Comparison of ENCODE assay signal across 8 mouse cellular contexts in genomic region chr11:32324609-32325008, GRCm38 (mm10). TPM values are rescaled to one million over a fixed set of nuclear protein-coding genes. Genes with fewer than 3 reads are reported as not detected.
DNase-seq lines count a peak whose midpoint lies in the region; ATAC-seq lines count a peak whose summit lies in the region.

No protein-coding gene starts in this region.

- peak; percentile 75 for DNase-seq in T-cell, adult 2 months (ENCODE audit: low spot score)
- DNase-seq in cerebellum, postnatal 36 days = peak; percentile 89 to 91
- peak; percentile 86 for DNase-seq in gastrocnemius, adult 18-20 months (ENCODE audit: low spot score)
- peak; percentile 85 to 92 for DNase-seq in left cerebral cortex, adult 18-20 months (ENCODE audit: low spot score in 2 of 2)
- peak; percentile 64 for DNase-seq in retina, postnatal 7 days (ENCODE audit: low read depth, low spot score)
- peak; percentile 75 for DNase-seq in urinary bladder, adult 2 months (ENCODE audit: low spot score)

- peak overlapping the region; percentile 40 for H3K4me2 ChIP-seq in hindbrain, embryonic 16.5 days (ENCODE audit: low read length)

- H3K9ac ChIP-seq in hindbrain, embryonic 16.5 days (ENCODE audit: low read depth, low read length) = peak overlapping the region; percentile 47

- no peak overlapping the region for H3K4me3 ChIP-seq in hindbrain, embryonic 16.5 days (ENCODE audit: low read length)
- peak overlapping the region; percentile 17; the same call in 1 of the 2 replicates for H3K4me3 ChIP-seq in macrophage (ENCODE audit: inconsistent target)

- no peaks in the 10 kb centered on the region for H3K27me3 ChIP-seq in hindbrain, embryonic 16.5 days (replicated peaks; ENCODE audit: control insufficient read depth, insufficient read depth, low read length)

- H3K4me1 ChIP-seq in hindbrain, embryonic 16.5 days (ENCODE audit: control insufficient read depth, insufficient read depth, low read depth, low read length) = no peaks in the 10 kb centered on the region

- 11% methylated on average over 15 of the region's 15 CpGs for WGBS in hindbrain, embryonic 16.5 days
- WGBS in macrophage (ENCODE audit: missing documents) = 8% methylated on average over 15 of the region's 15 CpGs

- no peaks in the 10 kb centered on the region for H3K36me3 ChIP-seq in hindbrain, embryonic 16.5 days (ENCODE audit: control insufficient read depth, insufficient read depth, low read length)
- no peaks in the 10 kb centered on the region for H3K36me3 ChIP-seq in macrophage (ENCODE audit: inconsistent target)

- no peak overlapping the region for H3K27ac ChIP-seq in hindbrain, embryonic 16.5 days (ENCODE audit: low read depth, low read length)
- 0 out of 2 replicates have a peak overlapping the region, but pooled peaks have one; percentile 2 for H3K27ac ChIP-seq in macrophage

- no peaks in the 10 kb centered on the region for H3K9me3 ChIP-seq in hindbrain, embryonic 16.5 days (ENCODE audit: control insufficient read depth, low read length)

- no peaks in the 10 kb centered on the region for H3K79me2 ChIP-seq in macrophage (ENCODE audit: inconsistent target)

- ATAC-seq in hindbrain, embryonic 16.5 days = peak; percentile 89

RNA-seq across cellular contexts. Expression of gene Sh3pxd2b, which starts 23.0 kb away (rescaled TPM):
- 1 to 10 TPM; 4.2 to 4.6 TPM for total RNA-seq in gastrocnemius, adult 18-20 months (2021)
- 15.8 and 20.1 TPM in 2 replicates for polyA plus RNA-seq in hindbrain, embryonic 16.5 days (2015; fragmentation: Nextera tagmentation; extraction: Ambion mirVana)
- total RNA-seq in left cerebral cortex, adult 18-20 months (2021) = 10 to 100 TPM; 12.4 to 14.5 TPM
- 100 to 1,000 TPM in 24 of 26 experiments, 10 to 100 TPM in 2; 76.4 to 172 (median 126) TPM for total RNA-seq in macrophage (2018; cell fraction: chromatin; rRNA removed)
- 100 to 1,000 TPM in 10 of 26 experiments, 10 to 100 TPM in 16; 60.9 to 112 (median 86.5) TPM for total RNA-seq in macrophage (2018; cell fraction: cytosol; rRNA removed)
- total RNA-seq in macrophage (2018; cell fraction: nucleus; rRNA removed) = 100 to 1,000 TPM in 20 of 26 experiments, 10 to 100 TPM in 6; 86.6 to 152 (median 112) TPM
- polyA plus RNA-seq in macrophage (2018) = 55.4 to 66.8 TPM (median 59.7 TPM) in 3 replicates
- polyA plus RNA-seq in urinary bladder, adult 2 months (2012; rRNA removed) = 10.0 and 15.0 TPM in 2 replicates

RNA-seq across cellular contexts. Expression of gene Hbq1a, which starts 24.7 kb away (rescaled TPM):
- total RNA-seq in gastrocnemius, adult 18-20 months (2021) = not detected
- polyA plus RNA-seq in hindbrain, embryonic 16.5 days (2015; fragmentation: Nextera tagmentation; extraction: Ambion mirVana) = 1.6 and 2.0 TPM in 2 replicates
- 1 to 10 TPM; 1.3 to 2.5 TPM for total RNA-seq in left cerebral cortex, adult 18-20 months (2021)
- not detected for total RNA-seq in macrophage (2018; cell fraction: chromatin; rRNA removed)
- total RNA-seq in macrophage (2018; cell fraction: cytosol; rRNA removed) = not detected
- not detected for total RNA-seq in macrophage (2018; cell fraction: nucleus; rRNA removed)
- not detected in 3 replicates for polyA plus RNA-seq in macrophage (2018)
- not detected in 2 replicates for polyA plus RNA-seq in urinary bladder, adult 2 months (2012; rRNA removed)

RNA-seq across cellular contexts. Expression of gene Hba-a2, which starts 28.3 kb away (rescaled TPM):
- total RNA-seq in gastrocnemius, adult 18-20 months (2021) = 100 to 1,000 TPM; 266 to 304 TPM
- 6,688 and 8,147 TPM in 2 replicates for polyA plus RNA-seq in hindbrain, embryonic 16.5 days (2015; fragmentation: Nextera tagmentation; extraction: Ambion mirVana)
- total RNA-seq in left cerebral cortex, adult 18-20 months (2021) = 100 to 1,000 TPM; 308 to 397 TPM
- total RNA-seq in macrophage (2018; cell fraction: chromatin; rRNA removed) = not detected
- total RNA-seq in macrophage (2018; cell fraction: cytosol; rRNA removed) = under 1 TPM in 1 of 26 experiments, not detected in 25; 0.19 TPM
- total RNA-seq in macrophage (2018; cell fraction: nucleus; rRNA removed) = 1 to 10 TPM in 1 of 26 experiments, not detected in 25; 3.7 TPM
- polyA plus RNA-seq in macrophage (2018) = not detected in 3 replicates
- polyA plus RNA-seq in urinary bladder, adult 2 months (2012; rRNA removed) = 173 and 196 TPM in 2 replicates

RNA-seq across cellular contexts. Expression of gene Hbq1b, which starts 37.8 kb away (rescaled TPM):
- not detected for total RNA-seq in gastrocnemius, adult 18-20 months (2021)
- polyA plus RNA-seq in hindbrain, embryonic 16.5 days (2015; fragmentation: Nextera tagmentation; extraction: Ambion mirVana) = 0.61 and 1.3 TPM in 2 replicates
- total RNA-seq in left cerebral cortex, adult 18-20 months (2021) = 1 to 10 TPM in 1 of 2 experiments, not detected in 1; 1.3 TPM
- not detected for total RNA-seq in macrophage (2018; cell fraction: chromatin; rRNA removed)
- not detected for total RNA-seq in macrophage (2018; cell fraction: cytosol; rRNA removed)
- total RNA-seq in macrophage (2018; cell fraction: nucleus; rRNA removed) = not detected
- polyA plus RNA-seq in macrophage (2018) = not detected in 3 replicates
- polyA plus RNA-seq in urinary bladder, adult 2 months (2012; rRNA removed) = not detected in 2 replicates

RNA-seq across cellular contexts. Expression of gene Hba-a1, which starts 41.3 kb away (rescaled TPM):
- total RNA-seq in gastrocnemius, adult 18-20 months (2021) = 100 to 1,000 TPM; 316 to 399 TPM
- 2,714 and 3,255 TPM in 2 replicates for polyA plus RNA-seq in hindbrain, embryonic 16.5 days (2015; fragmentation: Nextera tagmentation; extraction: Ambion mirVana)
- 100 to 1,000 TPM; 348 to 459 TPM for total RNA-seq in left cerebral cortex, adult 18-20 months (2021)
- 1 to 10 TPM in 3 of 26 experiments, not detected in 23; 1.5 to 2.4 (median 1.6) TPM for total RNA-seq in macrophage (2018; cell fraction: chromatin; rRNA removed)
- not detected for total RNA-seq in macrophage (2018; cell fraction: cytosol; rRNA removed)
- not detected for total RNA-seq in macrophage (2018; cell fraction: nucleus; rRNA removed)
- not detected in 3 replicates for polyA plus RNA-seq in macrophage (2018)
- polyA plus RNA-seq in urinary bladder, adult 2 months (2012; rRNA removed) = 62.4 and 76.0 TPM in 2 replicates

Comparison
In these comparisons a context has a peak if more than half of its experiments do, and no peak if none do; other contexts are left out.
1. RNA of gene Hba-a2, which starts 28.3 kb away (polyA plus RNA-seq): 6,688 to 8,147 TPM in hindbrain, embryonic 16.5 days and 173 to 196 TPM in urinary bladder, adult 2 months; not detected in macrophage; every median in the first group is over 100 times any median in the second.
2. Peak in every context shown above with its lines, with median percentiles within 50 percentile points of each other: DNase-seq.